Mouse (Mus musculus): Measurements from ENCODE around the gene Gba2. TPM values are rescaled to one million over a fixed set of nuclear protein-coding genes. Genes with fewer than 3 reads are reported as not detected.

Gene Gba2
- polyA plus RNA-seq, 1 experiment from 2014 or later: 21.9 TPM

Other genes starting within 250 kb of the Gba2 start
- 13.9 and 18.0 TPM in 2 replicates for gene Rusc2, start 196.9 kb downstream of the Gba2 start, polyA plus RNA-seq (2015; fragmentation: Nextera tagmentation; extraction: Ambion mirVana)
- 0.15 and 0.17 TPM in 2 replicates for gene Fam166b, start 149.7 kb downstream of the Gba2 start, polyA plus RNA-seq (2015; fragmentation: Nextera tagmentation; extraction: Ambion mirVana)
- 4.8 and 7.7 TPM in 2 replicates for gene Tesk1, start 136.9 kb downstream of the Gba2 start, polyA plus RNA-seq (2015; fragmentation: Nextera tagmentation; extraction: Ambion mirVana)
- gene Cd72, start 124.2 kb downstream of the Gba2 start, polyA plus RNA-seq (2015; fragmentation: Nextera tagmentation; extraction: Ambion mirVana): 4.1 and 4.2 TPM in 2 replicates
- not detected in 2 replicates for gene Sit1, start 95.1 kb downstream of the Gba2 start, polyA plus RNA-seq (2015; fragmentation: Nextera tagmentation; extraction: Ambion mirVana)
- 78.9 and 81.9 TPM in 2 replicates for gene Ccdc107, start 86.0 kb downstream of the Gba2 start, polyA plus RNA-seq (2015; fragmentation: Nextera tagmentation; extraction: Ambion mirVana)
- gene Arhgef39, start 79.2 kb downstream of the Gba2 start, polyA plus RNA-seq (2015; fragmentation: Nextera tagmentation; extraction: Ambion mirVana): 35.2 and 37.5 TPM in 2 replicates
- gene Car9, start 71.9 kb downstream of the Gba2 start, polyA plus RNA-seq (2015; fragmentation: Nextera tagmentation; extraction: Ambion mirVana): 4.1 and 6.8 TPM in 2 replicates
- 394 and 952 TPM in 2 replicates for gene Tpm2, start 55.1 kb downstream of the Gba2 start, polyA plus RNA-seq (2015; fragmentation: Nextera tagmentation; extraction: Ambion mirVana)
- gene Creb3, start 16.5 kb downstream of the Gba2 start, polyA plus RNA-seq (2015; fragmentation: Nextera tagmentation; extraction: Ambion mirVana): 87.9 and 96.8 TPM in 2 replicates
- gene Tln1, start 16.2 kb downstream of the Gba2 start, polyA plus RNA-seq (2015; fragmentation: Nextera tagmentation; extraction: Ambion mirVana): 65.5 and 70.5 TPM in 2 replicates
- gene Rgp1, start 158 bp downstream of the Gba2 start, polyA plus RNA-seq (2015; fragmentation: Nextera tagmentation; extraction: Ambion mirVana): 27.6 and 31.7 TPM in 2 replicates
- 2.0 and 7.0 TPM in 2 replicates for gene Msmp, start 5.6 kb upstream of the Gba2 start, polyA plus RNA-seq (2015; fragmentation: Nextera tagmentation; extraction: Ambion mirVana)
- gene Npr2, start 53.1 kb upstream of the Gba2 start, polyA plus RNA-seq (2015; fragmentation: Nextera tagmentation; extraction: Ambion mirVana): 16.8 and 22.2 TPM in 2 replicates
- 0.36 and 0.47 TPM in 2 replicates for gene Spag8, start 74.7 kb upstream of the Gba2 start, polyA plus RNA-seq (2015; fragmentation: Nextera tagmentation; extraction: Ambion mirVana)
- 75.3 and 81.9 TPM in 2 replicates for gene Hint2, start 77.6 kb upstream of the Gba2 start, polyA plus RNA-seq (2015; fragmentation: Nextera tagmentation; extraction: Ambion mirVana)
- 4.2 and 5.3 TPM in 2 replicates for gene Tmem8b, start 90.1 kb upstream of the Gba2 start, polyA plus RNA-seq (2015; fragmentation: Nextera tagmentation; extraction: Ambion mirVana)
- gene Fam221b, start 90.3 kb upstream of the Gba2 start, polyA plus RNA-seq (2015; fragmentation: Nextera tagmentation; extraction: Ambion mirVana): 2.9 TPM in 2 replicates
- not detected in 2 replicates for gene Olfr70, start 121.9 kb upstream of the Gba2 start, polyA plus RNA-seq (2015; fragmentation: Nextera tagmentation; extraction: Ambion mirVana)
- not detected in 2 replicates for gene Olfr71, start 131.4 kb upstream of the Gba2 start, polyA plus RNA-seq (2015; fragmentation: Nextera tagmentation; extraction: Ambion mirVana)
- gene Hrct1, start 148.3 kb upstream of the Gba2 start, polyA plus RNA-seq (2015; fragmentation: Nextera tagmentation; extraction: Ambion mirVana): 1.6 and 1.7 TPM in 2 replicates
- 0.52 and 0.53 TPM in 2 replicates for gene Spaar, start 151.2 kb upstream of the Gba2 start, polyA plus RNA-seq (2015; fragmentation: Nextera tagmentation; extraction: Ambion mirVana)
- not detected in 2 replicates for gene Olfr159, start 192.1 kb upstream of the Gba2 start, polyA plus RNA-seq (2015; fragmentation: Nextera tagmentation; extraction: Ambion mirVana)
- not detected in 2 replicates for gene Olfr156, start 245.0 kb upstream of the Gba2 start, polyA plus RNA-seq (2015; fragmentation: Nextera tagmentation; extraction: Ambion mirVana)

Measured in limb, embryonic 15.5 days (tissue).